Mouse (Mus musculus) megakaryocyte, embryonic 14.5 days (primary cell): ENCODE measurements around the gene B3gnt2.

Experiments used
- FLI1 ChIP-seq: IDR thresholded peaks from 2 replicates; pipeline ENCODE4 v1.6.1; 2012; ENCODE audit warnings: low read length, inconsistent platforms, mixed read lengths
- GATA1 ChIP-seq: IDR thresholded peaks from 3 replicates; pipeline ENCODE4 v1.6.1; 2012; ENCODE audit warnings: mixed read lengths, low read length, inconsistent platforms, borderline replicate concordance

DNA sequence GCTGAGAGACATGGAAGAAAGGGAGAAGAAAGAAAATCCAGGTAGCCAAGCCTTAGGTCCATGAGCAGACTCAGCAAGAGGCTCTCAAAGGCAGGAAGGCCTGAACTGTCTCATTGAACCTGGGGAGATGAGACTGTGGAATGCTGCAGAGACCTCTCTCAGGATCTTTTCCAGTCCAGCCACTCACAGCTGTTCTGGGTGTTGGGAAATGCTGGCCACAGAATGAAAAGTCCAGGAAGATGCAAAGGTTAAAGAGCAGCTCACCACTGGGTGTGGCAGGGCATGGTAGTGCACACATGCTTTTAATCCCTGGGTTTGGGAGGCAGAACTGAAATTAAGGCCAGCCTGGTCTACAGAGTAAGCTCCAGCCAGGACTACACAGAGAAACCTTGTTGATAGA lies 79.6 kb downstream of the B3gnt2 start:
- TF ChIP-seq GATA1 (no peak), FLI1 (no peak)
